Comparison of ENCODE assay signal across 8 mouse cellular contexts in the genomic region with DNA sequence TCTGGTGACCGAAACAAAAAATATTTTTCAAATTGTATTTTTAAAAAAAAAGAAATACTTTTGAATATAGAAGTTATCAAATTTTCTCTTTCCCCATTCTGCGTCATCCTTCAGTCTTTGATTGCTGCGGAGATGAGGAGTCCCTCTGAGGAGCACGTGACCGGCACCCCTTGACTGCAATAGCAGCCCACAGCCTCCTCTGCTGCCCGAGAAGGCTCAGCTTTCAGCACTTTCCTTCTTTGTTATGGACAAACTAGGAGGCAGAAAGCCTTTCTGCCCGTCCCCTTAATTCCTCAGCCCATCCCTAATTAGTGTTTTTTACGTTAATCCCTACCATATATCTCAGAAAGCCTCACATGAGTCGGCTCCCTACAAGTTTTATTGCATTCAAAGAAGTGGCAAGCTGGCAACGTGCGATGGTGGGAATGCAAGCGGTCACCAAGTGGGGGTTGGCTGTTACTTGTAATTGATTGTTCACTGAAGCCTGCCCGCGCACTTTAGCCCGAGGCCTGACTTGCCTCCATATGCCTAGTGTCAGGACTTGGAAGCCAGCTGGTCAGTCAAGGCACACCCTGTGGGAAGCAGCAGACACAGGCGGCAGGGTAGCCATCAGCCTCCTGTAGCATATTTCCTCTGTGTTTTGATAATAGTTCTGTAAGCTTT.
DNase-seq lines count a peak whose midpoint lies in the region; ATAC-seq lines count a peak whose summit lies in the region.

No protein-coding gene starts in this region.

- H3K27ac ChIP-seq in liver, embryonic 12.5 days, result no peak overlapping the region
- no peak overlapping the region for H3K27ac ChIP-seq in embryonic facial prominence, embryonic 11.5 days (replicated peaks; ENCODE audit: low read depth, low read length)
- no peak overlapping the region for H3K27ac ChIP-seq in limb, embryonic 15.5 days

- no peak overlapping the region for H3K9ac ChIP-seq in liver, embryonic 12.5 days
- no peak overlapping the region for H3K9ac ChIP-seq in embryonic facial prominence, embryonic 11.5 days (replicated peaks; ENCODE audit: low read length)
- no peak overlapping the region for H3K9ac ChIP-seq in limb, embryonic 15.5 days

- no peaks in the 10 kb centered on the region for H3K4me1 ChIP-seq in liver, embryonic 12.5 days
- H3K4me1 ChIP-seq in embryonic facial prominence, embryonic 11.5 days (ENCODE audit: control insufficient read depth, insufficient read depth, low read length), result no peaks in the 10 kb centered on the region
- H3K4me1 ChIP-seq in limb, embryonic 15.5 days, result peaks cover 12% of the 10 kb centered on the region

- no peak for ATAC-seq in liver, embryonic 12.5 days
- ATAC-seq in embryonic facial prominence, embryonic 11.5 days (replicated peaks; ENCODE audit: insufficient number of reproducible peaks, low FRiP score, low TSS enrichment, low read depth), result peak; percentile 76; the same call in 1 of the 2 replicates
- ATAC-seq in limb, embryonic 15.5 days (ENCODE audit: insufficient number of reproducible peaks, low FRiP score, low TSS enrichment, low read depth), result no peak

- H3K27me3 ChIP-seq in liver, embryonic 12.5 days (replicated peaks), result no peaks in the 10 kb centered on the region
- no peaks in the 10 kb centered on the region for H3K27me3 ChIP-seq in embryonic facial prominence, embryonic 11.5 days (ENCODE audit: control insufficient read depth, insufficient read depth, low read length)
- H3K27me3 ChIP-seq in limb, embryonic 15.5 days, result no peaks in the 10 kb centered on the region

- no peak for DNase-seq in liver
- DNase-seq in embryonic facial prominence, embryonic 11.5 days (ENCODE audit: low spot score), result peak; percentile 66
- peak; percentile 43 for DNase-seq in yolk sac, embryonic 10.5 days (ENCODE audit: low spot score)
- no peak for DNase-seq in adrenal gland, adult 8-10 months
- DNase-seq in spleen, postnatal 36 days (ENCODE audit: low spot score in 2 of 2), result no peak
- DNase-seq in urinary bladder, postnatal 25 days (ENCODE audit: low spot score), result no peak

- 25% methylated on average over 16 of the region's 16 CpGs for WGBS in liver, embryonic 12.5 days (ENCODE audit: insufficient replicate concordance)
- WGBS in embryonic facial prominence, embryonic 11.5 days, result 7% methylated on average over 16 of the region's 16 CpGs
- 13% methylated on average over 16 of the region's 16 CpGs for WGBS in limb, embryonic 15.5 days

- no peaks in the 10 kb centered on the region for H3K36me3 ChIP-seq in liver, embryonic 12.5 days
- no peaks in the 10 kb centered on the region for H3K36me3 ChIP-seq in embryonic facial prominence, embryonic 11.5 days (replicated peaks; ENCODE audit: control insufficient read depth, insufficient read depth, low read depth, low read length)
- no peaks in the 10 kb centered on the region for H3K36me3 ChIP-seq in limb, embryonic 15.5 days

- H3K4me3 ChIP-seq in liver, embryonic 12.5 days, result no peak overlapping the region
- no peak overlapping the region for H3K4me3 ChIP-seq in embryonic facial prominence, embryonic 11.5 days (ENCODE audit: low read depth, low read length)
- H3K4me3 ChIP-seq in limb, embryonic 15.5 days, result no peak overlapping the region

- no peaks in the 10 kb centered on the region for H3K9me3 ChIP-seq in liver, embryonic 12.5 days (replicated peaks)
- H3K9me3 ChIP-seq in embryonic facial prominence, embryonic 11.5 days (replicated peaks; ENCODE audit: control insufficient read depth, low read length), result no peaks in the 10 kb centered on the region
- H3K9me3 ChIP-seq in limb, embryonic 15.5 days, result no peaks in the 10 kb centered on the region

- peak overlapping the region; percentile 17; the same call in 1 of the 2 replicates for H3K4me2 ChIP-seq in liver, embryonic 12.5 days
- H3K4me2 ChIP-seq in embryonic facial prominence, embryonic 11.5 days (ENCODE audit: low read depth, low read length), result no peak overlapping the region; the same call in 1 of the 2 replicates
- H3K4me2 ChIP-seq in limb, embryonic 15.5 days, result peak overlapping the region; percentile 12; the same call in 1 of the 2 replicates

Comparison
In these comparisons a context has a peak if more than half of its experiments do, and no peak if none do; other contexts are left out.
1. DNase-seq: peak in embryonic facial prominence, embryonic 11.5 days (single experiment) and yolk sac, embryonic 10.5 days (single experiment); none in liver (single experiment), adrenal gland, adult 8-10 months (single experiment), spleen, postnatal 36 days (0 of 2) and urinary bladder, postnatal 25 days (single experiment).